Mouse (Mus musculus) Patski (cell line): ENCODE results near the gene Gsto1. TPM values are rescaled to one million over a fixed set of nuclear protein-coding genes. Genes with fewer than 3 reads are reported as not detected.

Experiments used
- ATAC-seq: fragments of 100-300 bp; one replicate; pipeline ENCODE4 v1.8.0; 2021
- CTCF ChIA-PET: fragments of 350-600 bp; sonication (Branson Sonifier 250); formaldehyde crosslinking; loops from one replicate; lab custom pipeline; 2022; ENCODE audit warnings: inconsistent platforms; lab: Charles Lee
- POLR2A ChIA-PET: fragments of 350-600 bp; sonication (Branson Sonifier 250); formaldehyde crosslinking; loops from one replicate; lab custom pipeline; 2022; ENCODE audit warnings: antibody characterized with exemption, inconsistent platforms; lab: Charles Lee
- DNase-seq: peaks from one replicate; pipeline ENCODE4 v3.0.0-alpha.2; 2011; ENCODE audit warnings: low read depth, low spot score
- H3K27me3 ChIP-seq: fragments of 371-371 bp; one replicate; pipeline ENCODE4 v1.5.1; 2021
- CTCF ChIP-seq: fragments of 100-300 bp; IDR thresholded peaks from one replicate; pipeline ENCODE4 v1.5.1; 2021
- in situ Hi-C: fragments of 300-500 bp; cut with MboI; formaldehyde crosslinking; loops from 3 replicates; pipeline ENCODE4 v1.11.1; 2018; ENCODE audit warnings: low pct_unique_long_range_greater_than_20kb, mixed read lengths
- polyA plus RNA-seq: library from polyadenylated mRNA; unstranded; gene quantifications from one replicate; pipeline ENCODE4 v1.2.3, GENCODE M21; 2021

The Gsto1 gene
- polyA plus RNA-seq, 1 experiment from 2014 or later, result 86.5 TPM

- ATAC-seq, result peak; percentile 70
- POLR2A ChIA-PET, result interaction anchor here (1.3 kb wide), 1 partner anchor 9 kb away, joined by 4 read pairs; no protein-coding TSS in a partner anchor
- peak; percentile 51 for DNase-seq
- CTCF ChIA-PET, result interaction anchor here (1.2 to 2.1 kb wide), 7 partner anchors 9 to 27 kb away, joined by 3 to 9 read pairs (median 4); partner anchors contain the start of genes Cfap43 and Itprip
- in situ Hi-C loops, result no loop called here
- TF ChIP-seq CTCF, result no peak
- no peaks in the 10 kb centered on the region for H3K27me3 ChIP-seq
Measured at GRCm38 (mm10) chr19:47902316-47903201, 47.8 kb downstream of the Gsto1 start.

GRCm38 (mm10) chr19:47903679-47904078 lies 48.9 kb downstream of the Gsto1 start:
- no peak for ATAC-seq
- CTCF ChIA-PET, result interaction anchor here (1.4 to 2.1 kb wide), 3 partner anchors 10 to 15 kb away, joined by 4 to 7 read pairs (median 6); partner anchors contain the start of genes Cfap43 and Itprip
- TF ChIP-seq CTCF, result no peak
- POLR2A ChIA-PET, result interaction anchor here (1.3 kb wide), 1 partner anchor 10 kb away, joined by 4 read pairs; no protein-coding TSS in a partner anchor
- DNase-seq, result no peak
- H3K27me3 ChIP-seq, result no peaks in the 10 kb centered on the region
- in situ Hi-C loops, result no loop called here

- in situ Hi-C loops, result no loop called here
- no peak for TF ChIP-seq CTCF
- ChIA-PET POLR2A (interaction anchor here (0.9 kb wide), 1 partner anchor 38 kb away, joined by 3 read pairs; no protein-coding TSS in a partner anchor), CTCF (interaction anchor here (1.3 kb wide), 1 partner anchor 27 kb away, joined by 4 read pairs; no protein-coding TSS in a partner anchor)
- ATAC-seq, result no peak
- DNase-seq, result no peak
- H3K27me3 ChIP-seq, result no peaks in the 10 kb centered on the region
Measured at GRCm38 (mm10) chr19:47905081-47905480, 50.3 kb downstream of the Gsto1 start.

- ATAC-seq (no peak), DNase-seq (no peak)
- ChIA-PET POLR2A (interaction anchor here (0.9 kb wide), 1 partner anchor 38 kb away, joined by 3 read pairs; no protein-coding TSS in a partner anchor), CTCF (interaction anchor here (1.3 kb wide), 1 partner anchor 27 kb away, joined by 4 read pairs; no protein-coding TSS in a partner anchor)
- H3K27me3 ChIP-seq, result no peaks in the 10 kb centered on the region
- TF ChIP-seq CTCF, result no peak
- in situ Hi-C loops, result no loop called here
Measured at GRCm38 (mm10) chr19:47905603-47906002, 50.8 kb downstream of the Gsto1 start.

GRCm38 (mm10) chr19:47907596-47907995 lies 52.8 kb downstream of the Gsto1 start:
- in situ Hi-C loops, result no loop called here
- ChIA-PET CTCF (no interaction called here), POLR2A (no interaction called here)
- ATAC-seq, result no peak
- no peak for DNase-seq
- no peaks in the 10 kb centered on the region for H3K27me3 ChIP-seq
- no peak for TF ChIP-seq CTCF

- ATAC-seq, result no peak
- TF ChIP-seq CTCF, result no peak
- POLR2A ChIA-PET, result no interaction called here
- CTCF ChIA-PET, result interaction anchor here (0.8 to 1.6 kb wide), 2 partner anchors 10 to 27 kb away, joined by 4 read pairs; partner anchors contain the start of genes Cfap43 and Itprip
- in situ Hi-C loops, result no loop called here
- H3K27me3 ChIP-seq, result no peaks in the 10 kb centered on the region
- no peak for DNase-seq
Measured at GRCm38 (mm10) chr19:47908961-47909371, 54.2 kb downstream of the Gsto1 start.

GRCm38 (mm10) chr19:47909387-47910116 lies 54.8 kb downstream of the Gsto1 start:
- no peak for TF ChIP-seq CTCF
- ChIA-PET POLR2A (no interaction called here), CTCF (interaction anchor here (0.8 to 1.6 kb wide), 2 partner anchors 10 to 27 kb away, joined by 4 read pairs; partner anchors contain the start of genes Cfap43 and Itprip)
- H3K27me3 ChIP-seq, result no peaks in the 10 kb centered on the region
- ATAC-seq (peak; percentile 23), DNase-seq (no peak)
- in situ Hi-C loops, result no loop called here

- POLR2A ChIA-PET, result no interaction called here
- no peak for TF ChIP-seq CTCF
- CTCF ChIA-PET, result interaction anchor here (0.9 to 1.6 kb wide), 2 partner anchors 9 to 19 kb away, joined by 3 to 4 read pairs; partner anchors contain the start of genes Cfap43 and Itprip
- DNase-seq, result no peak
- no peaks in the 10 kb centered on the region for H3K27me3 ChIP-seq
- in situ Hi-C loops, result no loop called here
- no peak for ATAC-seq
Measured at GRCm38 (mm10) chr19:47910117-47910618, 55.4 kb downstream of the Gsto1 start.

- no peaks in the 10 kb centered on the region for H3K27me3 ChIP-seq
- ChIA-PET CTCF (interaction anchor here (0.9 to 1.5 kb wide), 2 partner anchors 13 to 18 kb away, joined by 3 to 4 read pairs; no protein-coding TSS in a partner anchor), POLR2A (no interaction called here)
- TF ChIP-seq CTCF, result no peak
- ATAC-seq (no peak), DNase-seq (no peak)
- in situ Hi-C loops, result no loop called here
Measured at GRCm38 (mm10) chr19:47910751-47911150, 56.0 kb downstream of the Gsto1 start.

- TF ChIP-seq CTCF, result no peak
- no peak for DNase-seq
- ATAC-seq, result no peak
- POLR2A ChIA-PET, result no interaction called here
- in situ Hi-C loops, result no loop called here
- CTCF ChIA-PET, result interaction anchor here (0.9 to 1.1 kb wide), 2 partner anchors 16 to 31 kb away, joined by 3 to 5 read pairs; no protein-coding TSS in a partner anchor
- no peaks in the 10 kb centered on the region for H3K27me3 ChIP-seq
Measured at GRCm38 (mm10) chr19:47913344-47913743, 58.6 kb downstream of the Gsto1 start.
